Mouse (Mus musculus) small intestine, adult 2 months (tissue): ENCODE data around the gene Syt14. TPM values are rescaled to one million over a fixed set of nuclear protein-coding genes. Genes with fewer than 3 reads are reported as not detected.

Experiments used
- H3K27ac ChIP-seq: fragments of 200-500 bp; 2 replicates; pipeline ENCODE4 v1.5.1; 2012; ENCODE audit warnings: low read depth, low read length, control low read depth, inconsistent platforms; ENCODE audit not compliant: insufficient read depth
- H3K27me3 ChIP-seq: fragments of 200-500 bp; 2 replicates; pipeline ENCODE4 v1.6.1; 2012; ENCODE audit warnings: mild to moderate bottlenecking, moderate library complexity, low read length, inconsistent platforms; ENCODE audit not compliant: control insufficient read depth, insufficient read depth
- H3K36me3 ChIP-seq: fragments of 200-500 bp; 2 replicates; pipeline ENCODE4 v1.6.1; 2012; ENCODE audit warnings: mild to moderate bottlenecking, low read length, control low read depth, inconsistent platforms; ENCODE audit not compliant: control insufficient read depth, insufficient read depth
- H3K4me1 ChIP-seq: fragments of 200-500 bp; 2 replicates; pipeline ENCODE4 v1.6.1; 2012; ENCODE audit warnings: low read length, inconsistent platforms, mixed read lengths; ENCODE audit not compliant: control insufficient read depth, insufficient read depth, insufficient read length
- H3K4me3 ChIP-seq: fragments of 200-500 bp; 2 replicates; pipeline ENCODE4 v1.5.1; 2012; ENCODE audit warnings: low read depth, mild to moderate bottlenecking, control low read depth, inconsistent platforms, low read length, moderate library complexity
- CTCF ChIP-seq: fragments of 200-500 bp; IDR thresholded peaks from 2 replicates; pipeline ENCODE4 v1.5.1; 2012; ENCODE audit warnings: low read depth, mild to moderate bottlenecking, control low read depth, inconsistent platforms, low read length, moderate library complexity, mixed read lengths; ENCODE audit not compliant: insufficient replicate concordance, insufficient read length; ENCODE audit errors: extremely low read depth
- POLR2A ChIP-seq: fragments of 200-500 bp; IDR thresholded peaks from 2 replicates; pipeline ENCODE4 v1.6.1; 2012; ENCODE audit warnings: low read depth, mild to moderate bottlenecking, control low read depth, inconsistent platforms, low read length, moderate library complexity
- WGBS: fragments of 180-500 bp; shearing (Covaris S2); methylation state at CpG from one replicate; pipeline ENCODE4 v1.1.7; 2018; 5-methylcytosine and 5-hydroxymethylcytosine counted together
- polyA plus RNA-seq: library from polyadenylated mRNA; depleted of rRNA; stranded (reverse); fragments of >200 nt; gene quantifications from 2 replicates; pipeline ENCODE4 v1.2.3, GENCODE M21; 2012

Gene Syt14
- polyA plus RNA-seq, 1 experiment: 0.05 TPM

GRCm38 (mm10) chr1:192856411-192856810 is 179.2 kb downstream of the Syt14 start:
- H3K4me1 ChIP-seq: no peaks in the 10 kb centered on the region
- TF ChIP-seq CTCF (no peak), POLR2A (no peak)
- peaks cover 23% of the 10 kb centered on the region for H3K27me3 ChIP-seq
- 46% methylated on average over 10 of the region's 10 CpGs for WGBS
- no peak overlapping the region for H3K4me3 ChIP-seq
- H3K36me3 ChIP-seq: no peaks in the 10 kb centered on the region
- no peak overlapping the region for H3K27ac ChIP-seq

GRCm38 (mm10) chr1:192855474-192856230 is 179.9 kb downstream of the Syt14 start, which contains the start of gene Sertad4:
Sertad4 (minus strand) TSS chr1:192855756.
- H3K4me1 ChIP-seq: no peaks in the 10 kb centered on the region
- under 1% methylated on average over 75 of the region's 75 CpGs for WGBS
- H3K4me3 ChIP-seq: peak within 1 kb of the TSS; percentile 73
- peak within 1 kb of the TSS; percentile 30; the same call in 1 of the 2 replicates for H3K27ac ChIP-seq
- H3K27me3 ChIP-seq: peaks cover 23% of the 10 kb centered on the region
- no peaks in the 10 kb centered on the region for H3K36me3 ChIP-seq
- TF ChIP-seq POLR2A (no peak), CTCF (no peak)

- Histone ChIP-seq H3K4me3 (peak overlapping the region; percentile 73), H3K4me1 (no peaks in the 10 kb centered on the region), H3K27ac (peak overlapping the region; percentile 30; the same call in 1 of the 2 replicates), H3K27me3 (peaks cover 23% of the 10 kb centered on the region), H3K36me3 (no peaks in the 10 kb centered on the region)
- 2% methylated on average over 38 of the region's 45 CpGs for WGBS
- TF ChIP-seq CTCF: no peak
- no peak for TF ChIP-seq POLR2A
Observed at GRCm38 (mm10) chr1:192854819-192855271, 180.7 kb downstream of the Syt14 start.

- H3K27me3 ChIP-seq: peaks cover 23% of the 10 kb centered on the region
- 20% methylated on average over 19 of the region's 19 CpGs for WGBS
- H3K4me3 ChIP-seq: peak overlapping the region; percentile 73
- no peaks in the 10 kb centered on the region for H3K36me3 ChIP-seq
- no peaks in the 10 kb centered on the region for H3K4me1 ChIP-seq
- no peak for TF ChIP-seq CTCF
- no peak for TF ChIP-seq POLR2A
- no peak overlapping the region for H3K27ac ChIP-seq
Observed at GRCm38 (mm10) chr1:192853988-192854818, 181.4 kb downstream of the Syt14 start.

- no peak overlapping the region for H3K27ac ChIP-seq
- no peak overlapping the region for H3K4me3 ChIP-seq
- TF ChIP-seq POLR2A (no peak), CTCF (no peak)
- H3K27me3 ChIP-seq: peaks cover 23% of the 10 kb centered on the region
- H3K4me1 ChIP-seq: no peaks in the 10 kb centered on the region
- 84% methylated on average over 2 of the region's 2 CpGs for WGBS
- no peaks in the 10 kb centered on the region for H3K36me3 ChIP-seq
Observed at GRCm38 (mm10) chr1:192853429-192853828, 182.1 kb downstream of the Syt14 start.

GRCm38 (mm10) chr1:192852047-192852446 is 183.5 kb downstream of the Syt14 start:
- no peak for TF ChIP-seq CTCF
- no peak for TF ChIP-seq POLR2A

GRCm38 (mm10) chr1:192851640-192852039 is 183.9 kb downstream of the Syt14 start:
- Histone ChIP-seq H3K27me3 (peaks cover 23% of the 10 kb centered on the region), H3K27ac (no peak overlapping the region), H3K4me1 (no peaks in the 10 kb centered on the region), H3K36me3 (no peaks in the 10 kb centered on the region), H3K4me3 (no peak overlapping the region)
- 68% methylated on average over 6 of the region's 6 CpGs for WGBS
- TF ChIP-seq POLR2A (no peak), CTCF (no peak)

More at GRCm38 (mm10) chr1:192852047-192852446, 183.5 kb downstream of the Syt14 start:
- no peaks in the 10 kb centered on the region for H3K36me3 ChIP-seq
- H3K4me3 ChIP-seq: no peak overlapping the region
- H3K4me1 ChIP-seq: no peaks in the 10 kb centered on the region
- H3K27ac ChIP-seq: no peak overlapping the region
- peaks cover 23% of the 10 kb centered on the region for H3K27me3 ChIP-seq
